Mouse (Mus musculus) E14TG2a.4 (cell line): Measurements from ENCODE around the gene Bsg.
A peak's percentile ranks its signal among the peaks of the same experiment; 100 is the strongest.
"Not testable (repeated sequence)": the region's sequence is repeated elsewhere in the genome, so short reads cannot be mapped to it uniquely, and the experiment has no call there.

ENCODE experiments used
- H3K27me3 ChIP-seq: 2 replicates; pipeline ENCODE4 v1.6.1; 2014; ENCODE audit warnings: low read length, control low read depth; ENCODE audit not compliant: insufficient read depth
- H3K36me3 ChIP-seq: 2 replicates; pipeline ENCODE4 v1.6.1; 2014; ENCODE audit warnings: low read length, control low read depth; ENCODE audit not compliant: insufficient read depth
- H3K4me1 ChIP-seq: replicated peaks from 2 replicates; pipeline ENCODE4 v1.6.1; 2014; ENCODE audit warnings: low read depth, low read length, control low read depth
- H3K4me3 ChIP-seq: replicated peaks from 2 replicates; pipeline ENCODE4 v1.5.1; 2014; ENCODE audit warnings: mild to moderate bottlenecking, low read length
- H3K9me3 ChIP-seq: 2 replicates; pipeline ENCODE4 v1.6.1; 2014; ENCODE audit warnings: low read length, control low read depth
- CTCF ChIP-seq: conservative IDR thresholded peaks from 2 replicates; pipeline ENCODE4 v1.5.1; 2014; ENCODE audit warnings: low read length
- NANOG ChIP-seq: IDR thresholded peaks from 2 replicates; pipeline ENCODE4 v1.6.1; 2014; ENCODE audit warnings: borderline replicate concordance, low read length, mixed read lengths
- POU5F1 ChIP-seq: IDR thresholded peaks from 2 replicates; pipeline ENCODE4 v1.6.1; 2014; ENCODE audit warnings: low read length, borderline replicate concordance

Bsg gene

GRCm38 (mm10) chr10:79755854-79756253 is 51.6 kb downstream of the Bsg start:
- peaks cover 13% of the 10 kb centered on the region; the same call in 1 of the 2 replicates for H3K27me3 ChIP-seq
- TF ChIP-seq CTCF (no peak), NANOG (no peak; the same call in 1 of the 2 replicates), POU5F1 (no peak)
- peaks cover 51% of the 10 kb centered on the region for H3K4me1 ChIP-seq
- peak overlapping the region; percentile 77 for H3K4me3 ChIP-seq
- H3K9me3 ChIP-seq = no peaks in the 10 kb centered on the region
- H3K36me3 ChIP-seq = peaks cover 40% of the 10 kb centered on the region

GRCm38 (mm10) chr10:79756660-79757059 is 52.4 kb downstream of the Bsg start:
- TF ChIP-seq CTCF (no peak), POU5F1 (no peak), NANOG (no peak)
- H3K9me3 ChIP-seq = no peaks in the 10 kb centered on the region
- H3K4me1 ChIP-seq = peaks cover 51% of the 10 kb centered on the region
- H3K27me3 ChIP-seq = peaks cover 13% of the 10 kb centered on the region; the same call in 1 of the 2 replicates
- H3K36me3 ChIP-seq = peaks cover 48% of the 10 kb centered on the region
- peak overlapping the region; percentile 70 for H3K4me3 ChIP-seq

- Histone ChIP-seq H3K4me1 (peaks cover 80% of the 10 kb centered on the region), H3K36me3 (peaks cover 77% of the 10 kb centered on the region)
- H3K9me3 ChIP-seq, H3K4me3 ChIP-seq, H3K27me3 ChIP-seq: not testable (repeated sequence)
Observed at GRCm38 (mm10) chr10:79759675-79760074, 55.4 kb downstream of the Bsg start.

- TF ChIP-seq NANOG = no peak
- no peak for TF ChIP-seq CTCF
- no peak for TF ChIP-seq POU5F1
- H3K9me3 ChIP-seq = no peaks in the 10 kb centered on the region
- H3K36me3 ChIP-seq = peaks cover 87% of the 10 kb centered on the region
- no peak overlapping the region for H3K4me3 ChIP-seq
- peaks cover 84% of the 10 kb centered on the region for H3K4me1 ChIP-seq
- peaks cover under 1% of the 10 kb centered on the region; the same call in 1 of the 2 replicates for H3K27me3 ChIP-seq
Observed at GRCm38 (mm10) chr10:79760603-79761143, 56.4 kb downstream of the Bsg start.
